Mouse (Mus musculus) spleen, adult 2 months (tissue): ENCODE results near the gene Cog8. TPM values are rescaled to one million over a fixed set of nuclear protein-coding genes. Genes with fewer than 3 reads are reported as not detected.

ENCODE experiments used
- DNase-seq, 2 experiments: peaks; one replicate each; pipeline versions ENCODE4 v3.0.0 to v3.0.0-alpha.2; 2012 to 2021; ENCODE audit warnings: low spot score in 2 of 2, low read depth in 1 of 2
- H3K27ac ChIP-seq: fragments of 200-500 bp; 2 replicates; pipeline ENCODE4 v1.5.1; 2012; ENCODE audit warnings: low read length, inconsistent platforms; ENCODE audit not compliant: insufficient read depth
- H3K27me3 ChIP-seq: fragments of 200-500 bp; 2 replicates; pipeline ENCODE4 v1.6.1; 2012; ENCODE audit warnings: mild to moderate bottlenecking, moderate library complexity, low read length, inconsistent platforms; ENCODE audit not compliant: control insufficient read depth, insufficient read depth
- H3K36me3 ChIP-seq: fragments of 200-500 bp; 2 replicates; pipeline ENCODE4 v1.6.1; 2012; ENCODE audit warnings: mild to moderate bottlenecking, low read length, inconsistent platforms; ENCODE audit not compliant: control insufficient read depth, insufficient read depth
- H3K4me1 ChIP-seq: fragments of 200-500 bp; 2 replicates; pipeline ENCODE4 v1.6.1; 2011; ENCODE audit warnings: inconsistent platforms; ENCODE audit not compliant: control insufficient read depth, insufficient read depth, insufficient read length
- H3K4me3 ChIP-seq: fragments of 200-500 bp; 2 replicates; pipeline ENCODE4 v1.5.1; 2011; ENCODE audit warnings: mild to moderate bottlenecking, inconsistent platforms; ENCODE audit not compliant: insufficient read depth, insufficient read length; ENCODE audit errors: extremely low read depth
- CTCF ChIP-seq: fragments of 200-500 bp; IDR thresholded peaks from 2 replicates; pipeline ENCODE4 v1.5.1; 2011; ENCODE audit warnings: mild to moderate bottlenecking, inconsistent platforms; ENCODE audit not compliant: insufficient read depth, insufficient read length, insufficient replicate concordance; ENCODE audit errors: extremely low read depth
- POLR2A ChIP-seq: fragments of 200-500 bp; IDR thresholded peaks from 2 replicates; pipeline ENCODE4 v1.6.1; 2011; ENCODE audit warnings: low read depth, low read length, inconsistent platforms
- WGBS: fragments of 180-500 bp; shearing (Covaris S2); methylation state at CpG from one replicate; pipeline ENCODE4 v1.1.7; 2018; 5-methylcytosine and 5-hydroxymethylcytosine counted together
- polyA plus RNA-seq: library from polyadenylated mRNA; depleted of rRNA; stranded (reverse); fragments of >200 nt; gene quantifications from 2 replicates; pipeline ENCODE4 v1.2.3, GENCODE M21; 2012

Cog8 gene
- polyA plus RNA-seq, 1 experiment = 31.6 TPM

- Histone ChIP-seq H3K4me1 (no peaks in the 10 kb centered on the region), H3K27me3 (no peaks in the 10 kb centered on the region), H3K27ac (no peak overlapping the region), H3K4me3 (no peak overlapping the region), H3K36me3 (peaks cover 12% of the 10 kb centered on the region)
- WGBS = 96% methylated on average over 5 of the region's 5 CpGs
- DNase-seq = no peak
- TF ChIP-seq POLR2A = no peak
- no peak for TF ChIP-seq CTCF
Observed at GRCm38 (mm10) chr8:107088526-107089063, 32.1 kb upstream of the Cog8 start.

GRCm38 (mm10) chr8:107086018-107086417, 29.5 kb upstream of the Cog8 start:
- Histone ChIP-seq H3K36me3 (peaks cover 11% of the 10 kb centered on the region), H3K4me3 (no peak overlapping the region), H3K27me3 (no peaks in the 10 kb centered on the region), H3K4me1 (no peaks in the 10 kb centered on the region), H3K27ac (no peak overlapping the region)
- TF ChIP-seq POLR2A = no peak
- TF ChIP-seq CTCF = no peak
- DNase-seq = no peak
- WGBS = 97% methylated on average over 5 of the region's 5 CpGs

- Histone ChIP-seq H3K4me1 (no peaks in the 10 kb centered on the region), H3K27ac (no peak overlapping the region), H3K4me3 (no peak overlapping the region), H3K36me3 (peaks cover 13% of the 10 kb centered on the region), H3K27me3 (no peaks in the 10 kb centered on the region)
- TF ChIP-seq POLR2A = no peak
- TF ChIP-seq CTCF = peak; percentile 35; the same call in 1 of the 2 replicates
- no peak for DNase-seq
- WGBS = 98% methylated on average over 17 of the region's 17 CpGs
Observed at GRCm38 (mm10) chr8:107085358-107085757, 28.9 kb upstream of the Cog8 start.

- DNase-seq = no peak
- no peaks in the 10 kb centered on the region for H3K4me1 ChIP-seq
- no peak overlapping the region for H3K4me3 ChIP-seq
- no peaks in the 10 kb centered on the region for H3K27me3 ChIP-seq
- TF ChIP-seq POLR2A = no peak
- TF ChIP-seq CTCF = no peak
- H3K36me3 ChIP-seq = peaks cover 24% of the 10 kb centered on the region
- H3K27ac ChIP-seq = no peak overlapping the region
- 89% methylated on average over 7 of the region's 7 CpGs for WGBS
Observed at GRCm38 (mm10) chr8:107076239-107076888, 19.9 kb upstream of the Cog8 start.

GRCm38 (mm10) chr8:107074128-107074527, 17.6 kb upstream of the Cog8 start:
- H3K4me3 ChIP-seq = no peak overlapping the region
- no peak overlapping the region for H3K27ac ChIP-seq
- peaks cover 24% of the 10 kb centered on the region for H3K36me3 ChIP-seq
- H3K27me3 ChIP-seq = no peaks in the 10 kb centered on the region
- H3K4me1 ChIP-seq = no peaks in the 10 kb centered on the region
- TF ChIP-seq POLR2A = no peak
- DNase-seq = no peak
- 77% methylated on average over 1 of the region's 1 CpGs for WGBS

GRCm38 (mm10) chr8:107073706-107074105, 17.2 kb upstream of the Cog8 start:
- Histone ChIP-seq H3K4me1 (no peaks in the 10 kb centered on the region), H3K27ac (no peak overlapping the region), H3K4me3 (no peak overlapping the region), H3K36me3 (peaks cover 24% of the 10 kb centered on the region), H3K27me3 (no peaks in the 10 kb centered on the region)
- DNase-seq = no peak
- TF ChIP-seq POLR2A (no peak), CTCF (no peak)
- WGBS = 69% methylated on average over 4 of the region's 4 CpGs
